Mouse (Mus musculus) thymus, adult 18-20 months (tissue): ENCODE results near the gene Fem1b.
"Not testable (repeated sequence)": the region's sequence is repeated elsewhere in the genome, so short reads cannot be mapped to it uniquely, and the experiment has no call there.

ENCODE experiments used
- DNase-seq, 2 experiments: peaks; one replicate each; pipeline ENCODE4 v3.0.0; 2022; ENCODE audit warnings: mixed read lengths in 2 of 2

The Fem1b gene

DNA sequence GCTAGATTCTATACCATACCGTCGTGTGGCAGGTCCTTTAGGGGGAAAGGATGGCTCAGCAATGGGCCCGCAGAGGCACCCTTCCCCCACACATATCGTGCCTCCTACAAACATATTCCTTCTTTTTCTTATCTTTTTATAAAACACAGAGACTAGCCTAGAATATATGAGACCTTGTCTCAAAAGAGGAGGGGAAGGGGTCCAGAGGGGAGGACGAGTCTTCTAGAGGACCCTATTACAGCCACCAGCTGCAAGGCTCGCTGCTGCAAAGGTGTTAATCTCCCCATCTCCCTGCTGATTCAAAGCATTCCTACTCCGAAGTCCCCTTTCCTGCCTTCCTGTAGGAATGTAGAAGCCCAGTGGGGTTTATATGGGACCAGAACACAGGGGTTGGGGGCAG lies 14.7 kb upstream of the Fem1b start:
- no peak for DNase-seq

DNA sequence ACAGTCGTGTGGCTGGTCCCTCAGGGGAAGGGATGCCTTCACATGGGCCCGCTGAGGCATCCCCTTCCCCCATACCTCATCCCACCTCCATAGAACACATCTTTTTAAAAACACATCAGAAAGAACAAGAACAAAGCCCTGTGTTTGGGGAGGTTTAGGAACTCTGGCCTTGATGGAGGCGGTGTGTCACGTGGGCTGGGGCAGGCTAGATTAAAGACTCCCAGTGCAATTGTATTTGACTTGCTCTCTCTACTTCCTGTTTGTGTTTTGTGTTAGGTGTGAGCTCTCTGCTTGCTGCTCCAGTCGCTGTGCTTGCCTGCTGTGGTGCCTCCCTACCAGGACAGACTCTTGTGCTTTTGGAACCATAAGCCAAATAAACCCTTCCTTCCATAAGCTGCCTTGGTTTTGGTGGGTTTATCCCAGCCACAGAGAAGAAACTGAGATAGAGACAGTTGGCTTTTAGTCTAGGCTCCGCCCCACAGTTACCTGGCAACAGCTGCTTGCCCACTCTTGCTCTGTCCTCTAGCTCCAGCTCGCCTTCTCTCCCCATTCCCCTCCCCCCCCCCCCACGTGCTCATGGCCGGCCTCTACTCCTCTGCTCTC lies 14.2 kb upstream of the Fem1b start:
- DNase-seq, result no peak

DNA sequence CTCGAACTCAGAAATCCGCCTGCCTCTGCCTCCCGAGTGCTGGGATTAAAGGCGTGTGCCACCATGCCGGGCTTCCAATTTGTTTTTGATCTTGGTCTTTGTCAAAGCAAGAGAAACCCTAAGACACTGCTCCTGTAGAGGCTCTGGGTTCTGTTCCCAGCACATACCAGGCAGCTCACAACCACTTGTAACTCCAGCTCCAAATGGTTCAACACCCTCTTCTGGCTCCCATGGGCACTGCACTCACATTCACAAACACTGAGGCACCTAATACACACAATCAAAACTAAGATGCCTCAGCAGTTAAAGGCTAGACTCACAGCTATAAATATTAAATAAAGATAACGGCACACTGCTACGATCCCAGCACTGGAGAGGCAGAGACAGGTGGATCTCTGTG lies 10.1 kb upstream of the Fem1b start:
- no peak for DNase-seq

DNA sequence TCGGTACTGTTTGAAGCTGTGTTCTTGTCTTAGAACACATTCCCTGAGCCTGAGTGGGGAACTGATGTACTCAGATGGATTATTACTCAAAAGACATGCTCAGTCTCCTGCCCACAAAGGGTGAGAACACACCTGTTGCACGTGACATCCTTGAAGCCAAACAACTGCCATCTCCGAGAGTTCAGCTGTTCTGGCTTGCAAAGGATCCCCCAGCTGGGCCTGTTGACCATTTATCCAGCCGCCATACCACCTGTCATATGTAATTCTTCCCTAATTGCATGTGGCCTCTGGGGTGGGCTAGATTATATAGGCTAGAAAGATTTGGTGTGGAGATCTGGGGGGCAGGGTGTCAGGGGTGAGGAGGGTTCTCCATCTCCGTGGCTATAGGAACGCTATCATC lies 9.1 kb upstream of the Fem1b start:
- no peak for DNase-seq

DNA sequence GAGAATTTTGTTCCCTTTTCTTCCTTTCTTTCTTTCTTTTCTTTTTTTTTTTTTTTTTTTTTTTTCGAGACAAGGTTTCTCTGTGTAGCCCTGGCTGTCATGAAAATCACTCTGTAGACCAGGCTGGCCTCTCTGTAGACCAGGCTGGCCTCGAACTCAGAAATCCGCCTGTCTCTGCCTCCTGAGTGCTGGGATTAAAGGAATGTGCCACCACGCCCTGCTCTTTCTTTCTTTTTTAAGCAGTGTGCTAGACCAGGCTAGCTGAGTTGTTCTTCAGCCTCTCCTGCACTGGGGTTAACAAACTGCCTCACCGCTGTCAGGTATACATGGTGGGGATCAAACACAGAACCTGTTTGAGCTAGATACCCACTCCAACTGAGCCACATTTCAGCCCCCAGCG lies 8.2 kb upstream of the Fem1b start:
- DNase-seq, result not testable (repeated sequence)

DNA sequence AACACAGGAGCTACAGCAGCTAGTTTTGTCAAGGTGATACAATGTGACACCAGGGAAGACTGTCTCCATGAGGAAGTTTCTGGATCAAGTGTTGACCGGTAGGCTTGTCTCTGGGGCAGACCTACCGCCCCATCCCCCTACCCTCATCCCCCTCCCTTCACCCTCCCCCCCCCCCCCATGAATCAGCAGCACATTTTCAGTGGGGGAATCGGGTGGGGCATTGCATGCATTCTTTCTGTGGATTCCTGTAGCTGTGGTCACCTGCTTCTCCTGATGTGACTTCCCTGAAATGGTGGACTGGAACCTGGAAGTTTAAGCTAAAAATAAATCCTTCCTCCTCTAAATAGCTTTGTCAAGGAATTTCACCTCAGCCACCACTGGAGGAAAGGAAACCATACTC lies 7.8 kb upstream of the Fem1b start:
- no peak for DNase-seq

DNA sequence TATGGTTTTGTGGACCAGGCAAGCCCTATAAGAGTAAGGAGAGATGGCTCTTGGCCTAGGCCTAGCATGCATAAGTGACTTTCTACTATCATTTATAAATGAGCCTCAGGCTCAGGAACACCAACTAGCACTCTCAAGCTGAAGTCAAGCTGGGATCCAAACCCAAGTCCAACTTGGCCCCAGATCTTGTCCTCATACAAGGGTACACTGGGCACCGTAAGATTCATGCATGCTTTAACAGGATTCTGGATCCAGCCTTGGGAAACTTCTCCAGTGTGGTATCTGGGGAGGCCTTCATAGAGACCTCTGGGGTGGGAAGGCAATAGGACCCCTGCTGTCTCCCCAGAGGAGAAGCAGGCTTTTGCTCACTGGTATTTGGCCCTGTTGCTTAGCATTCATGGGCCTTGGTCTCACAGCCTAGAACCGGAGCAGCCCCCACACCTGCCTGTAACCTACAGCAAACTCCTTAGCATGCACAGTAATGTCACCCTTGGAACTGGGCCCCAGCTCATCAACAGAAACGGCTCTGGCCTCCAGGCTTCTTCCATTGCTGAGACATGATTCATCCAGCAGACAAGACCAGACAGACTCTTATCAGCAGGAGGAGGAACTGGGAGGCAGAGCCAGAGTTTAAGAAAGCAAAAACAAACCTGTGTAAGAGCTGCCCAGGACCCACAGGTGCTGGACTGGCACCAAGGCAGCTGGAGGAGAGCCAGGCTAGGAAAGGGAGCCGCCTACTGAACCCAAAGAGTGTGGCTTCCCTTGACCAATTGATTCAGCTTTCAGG lies 6.3 kb upstream of the Fem1b start:
- no peak for DNase-seq

DNA sequence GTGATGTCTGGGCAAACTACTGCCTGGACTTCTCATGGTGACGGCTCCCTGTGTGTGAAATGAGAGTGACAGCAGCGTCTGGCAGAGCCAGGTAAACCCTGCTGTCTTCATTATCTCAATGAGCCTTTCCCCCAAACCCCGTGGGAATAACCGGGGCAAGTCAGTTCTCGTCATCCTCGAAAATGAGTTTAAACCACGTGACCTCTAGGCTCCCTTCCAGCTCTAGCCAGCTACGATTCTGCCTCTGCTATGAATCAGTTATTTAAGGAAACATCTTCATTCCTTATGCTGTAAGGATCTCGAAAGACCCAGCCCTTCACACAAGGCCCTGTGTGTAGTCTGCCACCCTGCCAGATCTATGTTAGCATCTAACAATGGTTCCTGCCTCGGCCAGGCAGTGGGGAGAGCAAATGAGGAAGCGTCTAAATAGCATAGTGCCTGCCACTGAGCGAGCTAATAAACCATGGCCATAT lies 5.4 kb upstream of the Fem1b start:
- DNase-seq, result no peak

DNA sequence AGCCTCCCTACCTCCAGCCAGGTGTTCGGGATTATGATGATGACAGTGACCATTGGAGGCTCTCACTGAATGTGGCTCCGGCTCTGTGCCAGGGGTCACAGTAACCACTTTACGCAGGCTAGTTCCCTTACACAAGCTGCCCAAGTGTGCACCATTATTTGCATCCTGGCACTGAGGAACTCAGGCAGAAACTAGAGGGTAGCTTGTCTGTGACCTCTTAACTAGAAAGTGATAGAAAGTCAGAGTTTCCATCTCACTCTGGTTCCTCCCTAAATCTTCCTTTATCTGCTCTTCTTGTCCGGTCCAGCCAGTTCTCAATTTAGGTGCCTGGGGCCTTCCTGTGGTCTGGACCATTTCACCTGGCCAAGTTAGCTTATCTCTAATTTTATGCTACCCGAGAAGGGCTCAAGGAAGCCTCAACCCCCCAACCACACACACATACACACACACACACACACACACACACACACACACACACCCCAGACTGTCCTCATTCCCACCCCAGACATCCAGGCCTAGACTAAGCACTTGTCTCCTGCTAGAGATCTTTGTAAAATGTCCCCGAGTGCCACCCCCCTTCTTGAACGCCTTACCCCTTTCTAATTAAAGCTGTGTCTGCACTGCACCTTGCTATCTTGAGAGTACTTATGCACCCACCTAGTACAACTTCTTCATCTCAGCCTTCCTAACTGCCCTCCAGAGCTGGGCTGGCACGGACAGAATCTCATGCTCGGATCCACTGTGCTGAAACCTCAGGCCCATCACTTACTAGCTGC lies 4.8 kb upstream of the Fem1b start:
- DNase-seq, result no peak

DNA sequence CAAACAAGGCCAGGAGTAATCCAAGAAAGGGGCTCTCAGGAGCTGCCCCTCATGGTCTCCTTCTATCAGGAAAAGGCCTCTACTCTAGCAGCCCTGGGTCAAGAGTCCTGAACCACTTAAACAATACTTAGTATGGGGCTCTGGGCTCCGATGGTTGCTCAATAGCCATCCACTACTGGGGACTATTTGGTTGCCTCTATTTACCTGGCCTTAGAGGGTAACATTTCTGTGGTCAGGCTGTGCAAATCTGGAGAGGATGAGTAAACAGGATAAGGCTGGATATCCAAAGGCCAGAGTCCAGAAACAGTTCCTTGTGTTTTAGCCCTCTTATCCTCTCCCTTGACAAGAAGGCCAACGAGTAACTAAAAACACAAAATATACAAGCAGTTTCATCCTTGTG lies 3.0 kb upstream of the Fem1b start:
- no peak for DNase-seq

DNA sequence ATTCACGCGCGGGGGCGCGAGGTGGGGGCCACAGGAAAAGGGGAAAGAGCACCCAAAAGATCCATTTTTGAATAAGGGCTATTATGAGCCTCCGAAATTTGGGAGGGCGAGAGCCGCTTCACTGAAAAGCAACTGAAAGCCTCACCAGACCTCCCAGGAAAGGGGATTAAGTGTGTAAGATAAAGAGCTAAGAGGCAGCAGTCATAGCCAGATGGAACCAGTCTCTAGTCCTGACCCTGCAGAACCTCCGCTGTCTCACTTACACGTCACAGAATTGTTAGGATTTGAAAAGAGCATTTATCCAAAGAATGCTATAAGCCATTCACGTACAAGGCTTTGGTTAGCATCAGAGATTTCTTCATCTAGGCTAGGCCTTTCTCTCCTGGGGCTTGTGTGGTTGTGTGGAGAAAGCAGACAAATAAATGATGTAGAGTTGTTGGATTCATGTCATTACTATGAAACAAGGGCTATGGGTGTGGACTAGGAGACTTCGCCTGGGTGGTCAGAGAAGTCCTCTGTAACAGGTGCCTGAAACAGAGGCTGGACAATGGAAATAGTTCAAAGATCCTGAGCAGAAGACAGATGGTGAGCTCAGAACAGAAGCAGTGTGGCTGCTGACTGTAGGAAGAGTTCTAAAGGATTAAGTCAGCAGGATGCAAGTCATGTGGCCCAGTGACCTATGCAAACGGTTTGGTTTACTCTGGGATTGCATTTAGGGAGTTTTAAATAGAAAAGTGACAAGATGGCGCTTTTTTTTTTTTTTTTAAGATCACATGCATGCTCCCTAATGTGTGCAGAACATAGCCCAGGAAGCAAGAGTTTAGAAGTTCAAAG lies 699 bp upstream of the Fem1b start:
- DNase-seq, result no peak

DNA sequence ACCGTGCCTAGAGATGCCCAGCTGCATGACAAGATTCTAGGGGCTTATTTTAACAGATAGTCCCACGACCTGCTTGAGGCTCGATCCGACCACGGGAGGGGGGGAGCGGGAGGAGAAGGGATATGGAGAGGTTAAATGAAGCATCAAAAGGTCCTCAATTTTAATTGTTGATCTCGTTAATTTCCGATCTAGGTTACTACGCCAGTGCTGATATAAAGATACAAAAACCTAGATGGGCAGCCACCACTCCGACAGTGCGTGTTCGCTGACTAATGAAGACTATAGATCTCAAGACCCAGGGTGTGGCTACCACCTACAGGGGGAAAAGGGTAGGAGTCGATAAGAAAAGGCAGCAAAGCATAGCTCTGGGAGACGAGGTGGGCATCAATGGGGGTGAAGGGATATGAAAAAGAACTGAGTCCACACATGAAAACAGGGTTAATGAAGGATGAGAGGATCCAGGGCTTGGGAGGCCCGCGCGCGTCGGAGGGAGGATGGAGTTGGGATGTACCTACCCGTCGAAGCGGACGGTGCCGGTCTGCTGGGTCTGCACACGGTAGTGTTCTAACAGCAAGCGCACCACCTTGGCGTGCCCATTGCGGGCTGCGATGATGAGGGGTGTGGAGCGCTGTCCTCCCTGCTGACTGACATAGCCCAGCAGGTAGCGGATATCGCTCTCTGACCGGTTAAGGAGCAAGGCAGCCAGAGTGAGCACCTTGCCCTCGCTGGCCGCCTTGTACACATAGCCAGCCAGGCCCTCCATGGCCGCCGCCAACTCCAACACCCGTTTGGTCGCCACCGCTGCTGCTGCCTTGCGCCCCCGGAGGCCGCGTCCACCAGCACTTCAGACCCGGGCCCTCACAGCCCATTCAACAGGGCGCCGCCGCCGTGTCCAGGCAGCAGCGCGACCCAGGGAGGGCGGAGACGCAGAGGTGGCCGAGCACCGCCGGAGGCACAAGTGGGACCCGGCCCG lies 905 bp downstream of the Fem1b start:
- DNase-seq, result no peak

DNA sequence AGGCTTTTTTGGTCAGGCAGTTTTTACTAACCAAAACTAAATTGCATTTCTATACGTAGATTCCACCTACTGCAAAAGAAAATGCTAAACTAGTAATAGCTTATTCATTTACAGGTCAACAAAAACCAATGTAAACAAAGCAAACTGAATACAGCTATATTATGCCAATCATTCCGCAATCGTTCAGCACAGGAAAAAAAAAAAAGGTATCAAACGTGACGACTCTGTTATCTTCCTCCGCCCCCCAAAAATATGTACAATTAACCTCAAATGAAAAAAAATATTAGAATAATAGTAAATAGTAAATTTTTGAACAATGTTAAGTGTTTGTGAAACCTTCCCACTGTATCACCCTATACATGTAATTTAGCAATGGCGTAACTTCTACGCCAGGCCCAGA lies 1.6 kb downstream of the Fem1b start:
- DNase-seq, result no peak

DNA sequence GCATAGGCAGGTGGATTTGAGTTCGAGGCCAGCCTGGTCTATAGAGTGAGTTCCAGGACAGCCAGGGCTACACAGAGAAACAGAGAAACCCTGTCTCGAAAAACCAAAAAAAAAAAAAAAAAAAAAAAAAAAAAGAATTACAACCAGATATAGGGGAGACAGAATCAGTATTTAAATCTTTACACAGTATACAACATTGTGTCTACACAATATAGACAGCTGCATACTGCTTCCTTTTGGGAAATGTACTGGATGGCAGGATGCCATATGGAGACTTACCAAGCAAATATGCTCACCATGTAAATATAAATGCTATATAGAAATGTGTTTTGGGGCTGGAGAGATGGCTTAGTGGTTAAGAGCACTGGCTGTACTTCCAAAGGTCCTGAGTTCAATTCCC lies 12.5 kb downstream of the Fem1b start:
- not testable (repeated sequence) for DNase-seq

DNA sequence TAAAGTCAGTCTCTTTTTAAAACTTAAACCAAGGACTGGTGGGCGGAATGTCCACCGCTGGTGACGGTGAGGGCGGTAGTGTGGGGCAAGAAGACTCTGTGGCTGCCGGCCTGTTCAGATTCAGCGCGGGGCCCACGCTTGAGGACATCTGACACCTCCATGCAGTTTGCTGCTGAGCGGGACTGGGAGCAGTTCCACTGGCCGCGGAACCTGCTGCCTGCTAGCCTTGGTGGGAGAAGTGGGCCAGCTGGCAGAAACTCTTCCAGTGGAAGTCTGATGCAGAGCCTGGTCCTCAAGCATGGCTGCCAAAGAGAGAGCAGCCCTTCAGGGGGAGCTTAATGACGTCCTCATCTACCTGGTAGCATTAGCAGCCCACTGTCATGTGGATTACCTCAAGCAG lies 21.9 kb downstream of the Fem1b start:
- DNase-seq, result no peak

DNA sequence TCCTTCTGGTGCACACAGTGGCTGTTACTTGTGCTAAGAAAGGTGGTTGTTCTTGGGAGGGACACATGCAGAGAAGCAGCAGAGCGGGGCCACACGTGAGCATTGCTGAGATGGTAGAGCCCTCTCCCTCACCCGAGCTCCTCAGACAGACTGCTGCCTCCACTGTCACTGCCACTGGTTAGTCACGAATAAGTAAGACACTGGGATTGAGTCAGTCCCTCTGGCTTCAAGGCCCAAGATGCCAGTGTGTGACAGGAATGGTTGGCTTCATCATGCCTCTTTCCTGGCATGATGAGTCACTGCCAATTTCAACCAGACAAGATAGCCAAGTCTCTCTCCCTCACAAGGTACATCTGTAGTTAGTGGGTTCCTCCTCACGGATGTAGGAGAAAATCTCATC lies 25.0 kb downstream of the Fem1b start:
- DNase-seq, result no peak

DNA sequence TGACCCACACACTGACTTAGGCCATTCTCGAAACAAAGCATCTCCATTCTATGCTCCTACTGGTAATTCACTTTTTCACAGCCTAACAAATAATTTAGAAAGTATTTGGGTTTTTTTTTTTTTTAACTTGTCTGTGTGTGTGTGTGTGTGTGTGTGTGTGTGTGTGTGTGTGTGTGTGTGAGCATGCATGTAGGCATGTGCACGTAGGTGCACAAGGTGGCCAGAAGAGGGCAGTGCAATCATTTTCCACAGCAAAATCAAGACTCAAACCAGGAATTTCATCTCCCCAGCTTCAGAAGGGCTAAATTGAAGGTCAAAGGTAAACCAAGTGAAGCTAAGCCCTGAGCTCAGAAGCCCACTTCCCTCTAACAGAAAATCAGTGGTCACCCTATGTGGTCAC lies 27.5 kb downstream of the Fem1b start:
- DNase-seq, result no peak

DNA sequence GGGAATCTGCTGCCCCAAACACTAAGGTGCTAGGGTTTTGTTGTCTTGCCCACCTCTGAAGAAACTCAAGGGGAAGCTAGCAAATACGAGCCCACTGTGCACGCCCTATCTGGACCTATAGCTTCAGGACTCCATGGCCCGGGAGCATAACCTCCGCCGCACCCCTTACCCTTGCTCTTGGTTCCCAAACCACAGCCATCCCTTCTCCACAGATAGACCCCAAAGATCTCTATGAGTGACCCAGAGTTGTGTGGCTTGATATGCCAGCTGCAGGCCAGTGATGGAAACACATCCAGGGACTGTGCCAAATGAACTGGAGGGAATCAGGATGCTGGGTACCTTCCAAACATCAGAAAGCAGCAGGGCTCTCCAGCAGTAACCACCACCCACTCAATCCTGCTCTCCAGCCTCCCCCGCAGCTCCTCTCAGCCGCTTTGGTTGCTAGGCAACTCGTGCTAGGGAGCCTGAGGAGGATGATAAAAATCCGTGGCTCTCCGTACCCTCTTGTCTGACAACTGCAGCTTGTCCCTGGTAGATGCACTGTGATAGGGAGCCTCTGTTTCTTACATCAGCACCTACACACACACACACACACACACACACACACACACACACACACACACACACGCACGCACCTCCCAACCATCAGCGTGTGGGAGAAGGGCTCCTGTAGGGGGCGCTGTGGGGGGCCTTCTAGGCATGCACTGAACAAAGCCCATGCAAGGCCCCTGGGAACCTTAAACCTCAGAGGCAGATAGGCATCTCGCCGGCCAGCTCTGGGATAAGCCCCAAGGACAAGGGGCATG lies 28.6 kb downstream of the Fem1b start:
- DNase-seq, result no peak

DNA sequence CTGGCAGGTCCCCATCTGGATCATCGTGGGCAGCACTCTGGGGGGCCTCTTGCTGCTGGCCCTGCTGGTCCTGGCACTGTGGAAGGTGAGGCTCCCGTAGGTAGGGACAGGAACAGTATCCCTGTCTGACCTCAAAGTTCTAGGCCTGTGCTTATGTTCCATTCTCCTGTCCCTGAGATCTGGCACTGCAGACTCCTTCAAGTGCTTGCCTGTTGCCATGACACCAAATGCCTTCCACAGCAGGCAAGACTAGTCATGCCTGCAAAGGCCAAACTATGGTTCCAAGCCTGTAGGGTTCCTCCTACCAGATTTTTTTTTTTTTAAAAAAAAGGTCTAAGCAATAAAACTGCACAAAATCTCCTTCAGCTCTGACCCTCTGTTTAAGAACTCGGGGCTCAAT lies 29.8 kb downstream of the Fem1b start:
- DNase-seq, result no peak

DNA sequence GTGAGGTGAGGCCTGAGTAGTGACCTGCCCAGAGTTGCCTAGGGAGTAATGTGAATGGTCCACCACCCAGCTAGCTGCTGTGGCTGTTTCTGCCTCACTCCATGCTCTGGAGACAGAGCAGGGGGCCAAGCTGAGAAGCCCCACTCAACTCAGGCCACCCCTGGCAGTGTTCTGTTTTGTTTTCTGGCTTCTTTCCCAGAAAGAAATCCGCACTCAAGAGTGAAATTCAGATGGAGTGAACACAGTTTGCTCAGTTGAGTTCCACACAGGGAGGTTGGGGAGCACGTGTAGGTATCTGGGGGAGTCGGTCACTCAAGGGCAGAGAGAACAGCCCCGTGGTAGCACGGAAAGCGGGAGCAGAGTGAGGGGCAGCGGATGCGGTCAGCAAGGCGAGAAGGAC lies 33.0 kb downstream of the Fem1b start:
- no peak for DNase-seq

DNA sequence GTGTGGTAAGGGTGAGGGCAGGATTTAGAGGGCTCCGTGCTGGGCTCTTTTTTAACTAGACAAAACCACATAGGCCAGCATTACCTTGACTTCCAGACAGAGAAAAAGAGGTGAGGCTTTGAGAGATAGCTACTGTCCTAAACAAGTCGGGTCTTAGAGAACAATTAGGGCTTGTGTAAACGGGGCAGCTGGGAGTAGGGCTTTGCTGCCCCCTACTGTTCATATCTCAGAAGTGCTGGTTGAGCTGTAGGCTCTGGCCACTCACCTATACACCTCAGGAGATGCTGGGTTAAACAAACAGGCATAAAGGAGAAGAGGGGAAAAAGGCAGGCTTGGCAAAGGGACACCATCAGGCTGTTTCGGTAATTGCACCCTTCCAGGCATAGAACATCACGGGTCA lies 34.3 kb downstream of the Fem1b start:
- peak; percentile 15 to 25 for DNase-seq
